Mouse (Mus musculus): ENCODE data around the gene Krtap9-1. TPM values are rescaled to one million over a fixed set of nuclear protein-coding genes. Genes with fewer than 3 reads are reported as not detected.
A peak's percentile ranks its signal among the peaks of the same experiment; 100 is the strongest.
"Not testable (repeated sequence)": the region's sequence is repeated elsewhere in the genome, so short reads cannot be mapped to it uniquely, and the experiment has no call there.

The Krtap9-1 gene
- total RNA-seq (2021): not detected in 2 replicates
- long read RNA-seq, experiment 1: 0 reads
- long read RNA-seq, experiment 2: 0 reads

- not testable (repeated sequence) for DNase-seq
Observed at GRCm38 (mm10) chr11:99873089-99873488, at the start of gene Krtap9-1. TSS of gene Krtap9-1 (plus strand) at chr11:99873389.

DNA sequence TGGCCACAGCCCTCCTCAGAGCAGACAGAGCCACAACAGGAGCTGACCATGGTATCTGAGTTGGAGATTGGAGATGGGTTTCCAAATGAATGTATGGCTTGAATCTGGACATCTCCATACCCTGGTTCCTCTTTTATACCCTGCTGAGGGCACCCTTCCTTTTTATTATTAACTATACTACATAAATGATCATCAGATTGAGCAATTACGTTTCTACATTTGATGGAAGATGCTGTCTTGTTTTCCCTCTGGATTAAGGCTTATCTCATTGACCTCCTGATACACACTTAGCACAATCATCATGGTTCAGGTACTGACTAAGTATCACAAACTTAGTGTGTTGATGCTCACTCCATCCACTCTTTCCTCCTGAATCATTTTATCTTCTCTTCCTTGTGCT, 35.2 kb upstream of the Krtap9-1 start, which contains the start of gene 2300003K06Rik:
Gene 2300003K06Rik (minus strand): TSS at position 101 of the 400 bp plus-strand sequence.
- DNase-seq: no peak

- no peak for DNase-seq
Observed at GRCm38 (mm10) chr11:99842185-99842584, 31.0 kb upstream of the Krtap9-1 start.

DNA sequence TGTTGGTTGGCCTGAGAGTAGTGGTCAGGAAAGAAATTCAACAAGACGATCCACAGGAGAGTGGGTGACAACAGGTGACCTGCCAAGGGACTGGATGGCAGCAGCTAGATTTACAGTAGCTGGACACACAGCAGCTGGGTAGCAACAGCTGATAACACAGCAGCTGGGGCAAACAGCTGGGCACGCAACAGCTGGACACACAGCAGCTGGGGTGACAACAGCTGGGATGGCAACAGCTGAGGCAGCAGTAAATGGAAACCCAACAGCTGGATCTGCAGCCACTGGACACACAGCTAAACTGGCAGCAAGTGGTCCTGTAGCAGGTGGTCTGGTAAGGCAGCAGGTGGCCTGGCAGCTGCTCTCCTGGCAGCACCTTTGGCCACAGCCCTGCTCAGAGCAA, 26.4 kb upstream of the Krtap9-1 start:
- DNase-seq: no peak

- no peak for DNase-seq
Observed at GRCm38 (mm10) chr11:99851508-99851907, 21.7 kb upstream of the Krtap9-1 start, which contains the start of gene Krtap4-16. TSS of gene Krtap4-16 (minus strand) at chr11:99851608.

DNA sequence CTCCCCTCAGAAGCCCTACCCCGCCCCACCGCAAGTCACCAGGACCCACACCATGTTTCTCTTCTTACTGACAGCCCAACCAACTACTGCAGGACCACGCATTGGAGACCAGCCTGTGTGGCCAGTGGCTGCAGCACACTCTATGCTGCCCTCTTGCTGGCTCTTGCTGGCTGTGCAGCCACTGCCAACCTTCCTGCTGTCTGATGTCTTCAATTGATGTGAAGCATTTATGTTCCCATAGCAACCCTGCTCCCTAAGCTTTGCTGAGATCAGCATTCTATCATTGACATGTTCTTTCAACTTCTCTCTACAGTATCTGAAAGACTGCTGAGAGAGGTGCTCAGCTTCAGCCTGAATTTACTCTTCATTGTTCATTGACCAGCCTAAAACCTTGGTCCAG, 19.1 kb upstream of the Krtap9-1 start:
- peak; percentile 10 for DNase-seq

DNA sequence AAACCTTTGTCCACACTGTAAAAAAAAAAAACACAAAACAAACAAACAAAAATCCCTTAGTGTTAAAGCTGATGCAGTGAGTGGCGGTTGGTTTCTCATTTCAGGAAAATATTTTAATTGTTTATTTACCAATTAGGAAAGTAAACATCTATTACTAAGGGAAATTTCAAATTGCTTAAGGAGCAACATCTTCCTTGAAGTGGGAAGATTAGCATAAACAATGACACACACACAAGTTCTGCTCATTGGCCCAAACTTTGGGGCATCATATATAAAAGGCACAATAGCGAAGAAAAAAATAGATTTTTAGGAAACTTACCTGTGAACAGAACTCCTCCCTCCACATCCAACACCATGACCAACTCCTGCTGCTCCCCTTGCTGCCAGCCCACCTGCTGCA, 15.6 kb upstream of the Krtap9-1 start, which contains the start of gene Gm11568:
Gene Gm11568 (plus strand): TSS at position 301 of the 400 bp plus-strand sequence.
- DNase-seq: no peak

- no peak for DNase-seq
Observed at GRCm38 (mm10) chr11:99858761-99859160, 14.4 kb upstream of the Krtap9-1 start.

DNA sequence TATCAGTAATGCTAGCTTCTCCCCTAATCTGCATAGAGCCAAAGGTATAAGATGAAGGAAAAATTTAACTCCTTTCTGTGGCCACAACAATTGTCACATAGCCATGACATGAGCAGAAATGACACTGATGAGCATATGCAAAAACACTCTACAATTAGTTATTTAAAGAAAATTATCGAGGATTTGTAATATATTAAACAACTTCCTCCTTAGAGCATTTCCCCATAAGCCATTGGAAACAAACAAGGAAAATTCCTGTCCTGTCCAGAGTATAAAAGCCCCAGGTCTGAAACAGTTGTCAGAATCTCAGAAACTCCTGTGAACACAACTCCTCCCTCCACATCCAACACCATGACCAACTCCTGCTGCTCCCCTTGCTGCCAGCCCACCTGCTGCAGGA, 9.0 kb upstream of the Krtap9-1 start, which contains the start of gene Gm11559:
Gene Gm11559 (plus strand): TSS at position 301 of the 400 bp plus-strand sequence.
- not testable (repeated sequence) for DNase-seq

DNA sequence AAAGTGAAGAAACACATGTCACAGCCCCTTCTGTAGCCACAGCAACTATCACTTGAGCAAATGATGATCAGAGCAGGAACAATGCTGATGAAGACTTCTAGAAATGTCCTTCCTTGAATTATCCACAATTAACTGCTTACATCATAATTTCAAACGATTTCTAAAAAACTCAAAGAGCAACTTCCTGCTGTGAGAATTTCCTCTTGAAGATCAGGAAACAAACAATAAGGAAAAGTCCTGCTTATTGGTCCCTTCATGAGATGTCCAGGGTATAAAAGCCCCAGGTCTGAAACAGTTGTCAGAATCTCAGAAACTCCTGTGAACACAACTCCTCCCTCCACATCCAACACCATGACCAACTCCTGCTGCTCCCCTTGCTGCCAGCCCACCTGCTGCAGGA, 5.7 kb downstream of the Krtap9-1 start, which contains the start of gene Gm11567:
Gene Gm11567 (plus strand): TSS at position 301 of the 400 bp plus-strand sequence.
- not testable (repeated sequence) for DNase-seq

DNA sequence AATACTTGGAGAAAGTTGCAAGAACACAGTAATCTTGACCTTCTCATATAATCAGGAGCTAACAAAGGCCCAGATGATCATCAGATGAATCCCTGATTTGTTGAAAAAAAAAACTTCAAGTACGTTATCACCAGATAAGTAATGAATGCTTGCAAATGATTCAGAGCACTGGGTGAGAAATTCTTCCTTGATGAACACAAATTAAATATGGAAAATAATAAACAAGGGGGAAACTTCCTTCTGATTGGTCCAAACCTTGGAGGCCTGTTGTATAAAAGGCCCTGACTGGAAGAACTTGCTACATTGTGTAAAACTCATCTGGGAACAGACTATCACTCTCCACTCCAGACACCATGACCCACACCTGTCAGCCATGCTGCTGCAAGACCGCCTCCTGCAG, 34.4 kb downstream of the Krtap9-1 start, which contains the start of gene Krtap31-1:
Gene Krtap31-1 (plus strand): TSS at position 301 of the 400 bp plus-strand sequence.
- no peak for DNase-seq

GRCm38 (mm10) chr11:99914451-99914850, 41.3 kb downstream of the Krtap9-1 start, which contains the start of gene Gm11565:
TSS of gene Gm11565 (plus strand) at chr11:99914751.
- DNase-seq: no peak

Other genes with a start within 250 kb of the Krtap9-1 start
- gene Krtap4-1, start 245.2 kb upstream of the Krtap9-1 start, total RNA-seq (2021): not detected in 2 replicates
- not detected in 2 replicates for gene Krtap4-2, start 238.3 kb upstream of the Krtap9-1 start, total RNA-seq (2021)
- not detected in 2 replicates for gene Krtap4-7, start 229.3 kb upstream of the Krtap9-1 start, total RNA-seq (2021)
- not detected in 2 replicates for gene Gm11555, start 223.2 kb upstream of the Krtap9-1 start, total RNA-seq (2021)
- not detected in 2 replicates for gene Gm11563, start 214.4 kb upstream of the Krtap9-1 start, total RNA-seq (2021)
- not detected in 2 replicates for gene Krtap4-6, start 207.4 kb upstream of the Krtap9-1 start, total RNA-seq (2021)
- not detected in 2 replicates for gene Gm14190, start 182.6 kb upstream of the Krtap9-1 start, total RNA-seq (2021)
- not detected in 2 replicates for gene Gm14180, start 139.1 kb upstream of the Krtap9-1 start, total RNA-seq (2021)
- not detected in 2 replicates for gene Gm11595, start 100.5 kb upstream of the Krtap9-1 start, total RNA-seq (2021)
- not detected in 2 replicates for gene Krtap4-8, start 92.7 kb upstream of the Krtap9-1 start, total RNA-seq (2021)
- not detected in 2 replicates for gene Krtap4-9, start 88.2 kb upstream of the Krtap9-1 start, total RNA-seq (2021)
- not detected in 2 replicates for gene Gm11596, start 79.9 kb upstream of the Krtap9-1 start, total RNA-seq (2021)
- not detected in 2 replicates for gene Gm11569, start 74.5 kb upstream of the Krtap9-1 start, total RNA-seq (2021)
- not detected in 2 replicates for gene Gm11554, start 68.9 kb upstream of the Krtap9-1 start, total RNA-seq (2021)
- gene Krtap4-13, start 63.5 kb upstream of the Krtap9-1 start, total RNA-seq (2021): not detected in 2 replicates
- gene Gm11564, start 57.7 kb upstream of the Krtap9-1 start, total RNA-seq (2021): not detected in 2 replicates
- not detected in 2 replicates for gene 2300003K06Rik, start 35.3 kb upstream of the Krtap9-1 start, total RNA-seq (2021)
- not detected in 2 replicates for gene Krtap4-16, start 21.8 kb upstream of the Krtap9-1 start, total RNA-seq (2021)
- gene Gm11568, start 15.5 kb upstream of the Krtap9-1 start, total RNA-seq (2021): not detected in 2 replicates
- not detected in 2 replicates for gene Gm11559, start 8.9 kb upstream of the Krtap9-1 start, total RNA-seq (2021)
- not detected in 2 replicates for gene Gm11567, start 5.8 kb downstream of the Krtap9-1 start, total RNA-seq (2021)
- not detected in 2 replicates for gene Krtap31-1, start 34.5 kb downstream of the Krtap9-1 start, total RNA-seq (2021)
- not detected in 2 replicates for gene Gm11565, start 41.4 kb downstream of the Krtap9-1 start, total RNA-seq (2021)
- not detected in 2 replicates for gene Krtap31-2, start 62.9 kb downstream of the Krtap9-1 start, total RNA-seq (2021)
- gene Krtap9-5, start 75.1 kb downstream of the Krtap9-1 start, total RNA-seq (2021): not detected in 2 replicates
- gene Krtap29-1, start 105.7 kb downstream of the Krtap9-1 start, total RNA-seq (2021): not detected in 2 replicates
- gene Krtap16-1, start 113.2 kb downstream of the Krtap9-1 start, total RNA-seq (2021): not detected in 2 replicates
- gene Krtap17-1, start 120.6 kb downstream of the Krtap9-1 start, total RNA-seq (2021): not detected in 2 replicates
- gene Krt33a, start 142.8 kb downstream of the Krtap9-1 start, total RNA-seq (2021): not detected in 2 replicates
- gene Krt33b, start 156.5 kb downstream of the Krtap9-1 start, total RNA-seq (2021): not detected in 2 replicates
- not detected in 2 replicates for gene Krt34, start 168.2 kb downstream of the Krtap9-1 start, total RNA-seq (2021)
- not detected in 2 replicates for gene Krt31, start 177.2 kb downstream of the Krtap9-1 start, total RNA-seq (2021)
- not detected in 2 replicates for gene Krt32, start 214.8 kb downstream of the Krtap9-1 start, total RNA-seq (2021)
- gene Krt35, start 222.9 kb downstream of the Krtap9-1 start, total RNA-seq (2021): not detected in 2 replicates
- gene Krt36, start 232.2 kb downstream of the Krtap9-1 start, total RNA-seq (2021): 0.19 TPM in 1 of 2 replicates, not detected in the other
- not detected in 2 replicates for gene Krt13, start 248.2 kb downstream of the Krtap9-1 start, total RNA-seq (2021)

Data from adrenal gland, postnatal 14 days (tissue).